Mouse (Mus musculus): Measurements from ENCODE around the gene Epm2aip1.

Gene Epm2aip1

GRCm38 (mm10) chr9:111289294-111289831 lies 17.6 kb downstream of the Epm2aip1 start:
- peak; percentile 34 for DNase-seq

- peak; percentile 89 for DNase-seq
These were observed 18.2 kb downstream of the Epm2aip1 start for GRCm38 (mm10) chr9:111289832-111290339.

GRCm38 (mm10) chr9:111290539-111291100 lies 18.9 kb downstream of the Epm2aip1 start:
- DNase-seq, result no peak

GRCm38 (mm10) chr9:111293234-111293633 lies 21.5 kb downstream of the Epm2aip1 start:
- no peak for DNase-seq

- DNase-seq, result no peak
These were observed 23.2 kb downstream of the Epm2aip1 start for GRCm38 (mm10) chr9:111294911-111295310.

- DNase-seq, result no peak
These were observed 23.6 kb downstream of the Epm2aip1 start for GRCm38 (mm10) chr9:111295323-111295722.

DNA sequence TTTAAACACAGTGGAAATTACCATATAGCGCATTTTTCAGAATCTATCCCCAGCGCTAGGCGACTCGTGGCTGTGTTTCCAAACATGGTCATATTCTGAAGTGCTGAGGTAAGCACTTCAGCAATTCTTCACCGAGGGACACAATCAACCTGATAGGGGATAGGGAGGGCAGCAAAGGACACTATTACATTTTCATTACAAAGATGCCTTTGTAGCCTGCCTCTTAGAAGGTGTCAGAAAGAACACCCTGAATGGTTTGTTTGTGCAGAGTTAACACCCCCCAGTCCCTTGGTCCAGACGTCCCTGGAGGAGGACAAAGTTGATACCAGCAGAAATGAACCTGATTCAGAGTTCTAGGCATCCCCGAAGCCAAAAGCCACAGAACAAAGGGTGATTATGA lies 24.7 kb downstream of the Epm2aip1 start:
- DNase-seq, result no peak

GRCm38 (mm10) chr9:111298606-111299005 lies 26.9 kb downstream of the Epm2aip1 start:
- no peak for DNase-seq

DNA sequence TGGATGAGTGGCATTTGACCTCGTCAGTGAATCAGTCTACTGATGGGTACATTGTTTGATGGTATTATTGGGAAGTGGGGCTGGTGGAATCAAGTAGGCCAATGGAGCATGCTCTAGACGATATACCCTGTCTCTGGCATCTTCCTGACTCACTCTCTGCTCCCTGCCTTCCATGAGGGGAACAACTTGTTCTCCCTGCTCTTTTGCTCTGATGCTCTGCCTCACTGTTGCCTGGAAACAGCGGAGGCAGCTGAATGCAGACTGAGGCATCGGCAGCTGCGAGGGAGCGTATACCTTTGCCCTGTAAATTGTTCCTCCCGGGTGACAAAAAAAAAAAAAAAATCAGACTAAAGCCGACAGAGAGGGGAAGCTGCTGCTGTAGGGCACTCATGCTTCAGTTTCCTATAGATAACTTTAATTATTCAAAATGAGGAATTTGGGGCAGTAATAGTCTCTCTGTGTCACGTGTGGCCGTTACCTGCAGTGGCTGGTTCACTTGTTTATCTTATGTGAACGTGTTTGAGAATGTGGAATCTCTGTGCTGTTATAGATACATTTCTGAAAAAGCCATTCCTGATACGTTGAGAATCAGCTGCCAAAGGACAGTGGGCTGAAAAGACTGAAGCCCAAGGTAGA lies 30.6 kb downstream of the Epm2aip1 start:
- no peak for DNase-seq

- DNase-seq, result no peak
These were observed 32.3 kb downstream of the Epm2aip1 start for GRCm38 (mm10) chr9:111304036-111304435.

DNA sequence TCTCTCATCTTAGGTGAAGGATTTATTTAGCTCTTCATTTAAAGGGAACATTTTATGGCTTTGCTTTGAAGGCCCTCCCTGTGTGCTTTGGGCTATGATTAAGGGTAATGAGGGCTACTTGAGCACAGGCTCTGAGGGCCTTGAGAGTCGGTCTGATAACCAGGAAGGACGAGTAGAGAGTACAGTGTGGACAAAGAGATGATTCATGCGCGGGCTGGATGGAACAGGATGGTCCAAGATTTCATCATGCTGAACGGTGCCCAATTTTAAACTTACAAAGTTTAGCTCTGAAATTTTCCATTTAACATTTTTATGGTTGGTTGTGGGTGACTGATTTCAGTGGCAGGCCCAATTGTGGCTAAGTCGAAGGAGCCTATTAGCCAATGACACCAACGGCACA lies 34.4 kb downstream of the Epm2aip1 start:
- DNase-seq, result no peak

DNA sequence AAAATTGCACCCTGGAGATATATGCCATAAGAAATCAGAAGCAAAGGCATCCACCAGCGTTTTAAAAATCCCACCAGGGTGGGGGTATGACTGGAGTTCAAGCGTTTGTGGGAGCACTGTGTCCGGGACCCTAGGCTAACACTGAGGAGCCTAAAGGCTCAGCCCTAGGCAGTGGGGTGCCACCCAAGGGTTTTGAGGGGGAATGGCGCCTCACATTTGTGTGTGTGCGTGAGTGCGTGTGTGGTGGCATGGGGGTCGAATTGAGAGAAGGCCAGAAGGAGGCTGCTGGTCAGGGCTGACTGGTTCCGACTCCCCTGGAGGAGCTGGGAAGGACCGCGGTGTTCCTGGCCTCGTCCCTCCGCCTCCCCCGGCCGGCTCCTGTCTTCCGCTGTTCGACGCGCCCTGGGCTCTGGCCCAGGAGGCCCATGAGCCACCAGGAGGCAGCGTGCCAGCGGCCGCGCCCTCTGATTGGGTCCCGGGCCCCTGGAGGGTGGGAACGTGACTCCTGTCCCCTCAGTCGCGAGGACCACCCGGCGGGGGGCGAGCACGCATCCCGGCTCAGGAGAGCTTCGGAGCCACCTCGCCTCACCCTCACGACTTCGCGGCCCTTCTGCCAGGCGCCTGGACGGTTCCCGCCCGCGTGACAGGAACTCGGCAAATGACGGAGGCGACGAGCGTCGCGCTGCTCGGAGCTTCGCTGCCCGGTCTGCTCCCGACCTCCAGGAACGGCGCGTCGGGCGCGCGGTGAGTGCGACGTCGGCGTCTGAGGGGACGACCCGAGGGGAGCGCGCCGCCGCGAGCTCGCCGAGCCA lies 39.5 kb downstream of the Epm2aip1 start, which contains the start of gene Trank1:
TSS of gene Trank1 (plus strand) at position 709 of the 812 bp plus-strand sequence.
- no peak for DNase-seq

GRCm38 (mm10) chr9:111311843-111312441 lies 40.2 kb downstream of the Epm2aip1 start:
- DNase-seq, result no peak

GRCm38 (mm10) chr9:111312442-111313141 lies 40.9 kb downstream of the Epm2aip1 start:
- no peak for DNase-seq

DNA sequence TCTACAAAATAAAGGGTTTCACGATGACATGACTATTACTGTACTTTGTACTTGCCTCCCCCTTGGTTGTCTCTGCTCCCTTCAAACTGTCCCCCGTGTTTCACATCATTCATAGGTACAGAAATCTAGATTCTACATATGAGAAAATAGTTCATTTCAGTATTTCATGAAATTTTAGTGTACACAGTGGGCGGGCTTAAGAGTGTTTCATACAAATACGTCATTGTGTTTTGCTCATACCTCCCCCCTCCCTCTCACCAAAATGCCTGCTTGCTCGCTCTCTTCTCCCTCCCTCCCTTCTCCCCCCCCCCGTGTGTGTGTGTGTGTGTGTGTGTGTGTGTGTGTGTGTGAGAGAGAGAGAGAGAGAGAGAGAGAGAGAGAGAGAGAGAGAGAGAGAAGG lies 41.6 kb downstream of the Epm2aip1 start:
- DNase-seq, result no peak

DNA sequence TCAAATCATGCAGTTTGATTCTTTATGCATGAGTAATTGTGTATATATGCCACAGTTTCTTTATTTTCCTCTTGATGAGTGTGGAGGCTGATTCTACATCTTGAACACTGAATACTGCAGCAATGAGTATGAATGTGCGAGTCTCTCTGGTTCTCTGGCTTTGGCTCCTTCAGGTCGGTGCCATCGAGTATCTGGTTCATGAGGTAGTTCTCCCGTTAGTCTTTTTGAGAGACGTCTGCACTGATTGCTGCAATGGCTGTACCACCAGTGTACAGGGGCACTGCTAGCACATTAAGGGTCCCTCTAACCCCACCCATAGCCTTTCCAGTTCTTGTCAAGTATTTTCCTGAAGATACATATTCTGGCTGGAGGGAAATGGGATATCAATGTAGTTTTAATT lies 42.1 kb downstream of the Epm2aip1 start:
- no peak for DNase-seq

- peak; percentile 53 for DNase-seq
These were observed 42.5 kb downstream of the Epm2aip1 start for GRCm38 (mm10) chr9:111314219-111314618.

GRCm38 (mm10) chr9:111320912-111321311 lies 49.2 kb downstream of the Epm2aip1 start:
- DNase-seq, result no peak

- no peak for DNase-seq
These were observed 53.2 kb downstream of the Epm2aip1 start for GRCm38 (mm10) chr9:111324881-111325280.

Data from lung, postnatal 14 days (tissue).